Mouse (Mus musculus) kidney, adult 2 months (tissue): ENCODE results near the gene Mcm10.

Experiments
- CTCF ChIP-seq: fragments of 200-500 bp; conservative IDR thresholded peaks from 2 replicates; pipeline ENCODE4 v1.5.1; 2011; ENCODE audit warnings: low read depth, mild to moderate bottlenecking, control low read depth, low read length, moderate library complexity, mixed read lengths; ENCODE audit not compliant: insufficient read depth, insufficient read length
- POLR2A ChIP-seq: fragments of 200-500 bp; IDR thresholded peaks from one replicate; pipeline ENCODE4 v1.6.1; 2011; ENCODE audit warnings: low read depth, low read length, control low read depth

GRCm38 (mm10) chr2:5050562-5050961 is 38.0 kb upstream of the Mcm10 start:
- no peak for TF ChIP-seq CTCF
- no peak for TF ChIP-seq POLR2A
